Mouse (Mus musculus): Measurements from ENCODE around the gene Rhbdd3. TPM values are rescaled to one million over a fixed set of nuclear protein-coding genes. Genes with fewer than 3 reads are reported as not detected.

Rhbdd3 gene
- total RNA-seq, 2 experiments from 2014 or later = 29.2 to 36.9 TPM

Other genes starting within 250 kb of the Rhbdd3 start
- gene Nf2, start 249.4 kb upstream of the Rhbdd3 start, total RNA-seq (2021) = 10 to 100 TPM; 51.1 to 55.6 TPM
- under 1 TPM; 0.57 to 1.00 TPM for gene Nipsnap1, start 225.0 kb upstream of the Rhbdd3 start, total RNA-seq (2021)
- 10 to 100 TPM; 14.8 to 15.6 TPM for gene Thoc5, start 203.6 kb upstream of the Rhbdd3 start, total RNA-seq (2021)
- gene Nefh, start 150.9 kb upstream of the Rhbdd3 start, total RNA-seq (2021) = not detected
- gene Ap1b1, start 112.1 kb upstream of the Rhbdd3 start, total RNA-seq (2021) = 10 to 100 TPM; 41.3 to 48.7 TPM
- under 1 TPM in 1 of 2 experiments, not detected in 1; 0.21 TPM for gene Rasl10a, start 40.8 kb upstream of the Rhbdd3 start, total RNA-seq (2021)
- gene Gas2l1, start 33.6 kb upstream of the Rhbdd3 start, total RNA-seq (2021) = 1 to 10 TPM; 3.6 to 6.5 TPM
- gene Ewsr1, start 340 bp downstream of the Rhbdd3 start, total RNA-seq (2021) = 10 to 100 TPM; 68.9 to 74.1 TPM
- 1 to 10 TPM; 7.7 to 8.9 TPM for gene Emid1, start 53.3 kb downstream of the Rhbdd3 start, total RNA-seq (2021)
- 10 to 100 TPM; 43.0 to 53.7 TPM for gene Kremen1, start 162.6 kb downstream of the Rhbdd3 start, total RNA-seq (2021)

All from gastrocnemius, adult 18-20 months (tissue).